18 mouse cellular contexts compared by ENCODE assay signal in genomic region chr4:56636265-56636664, GRCm38 (mm10).
"Had no signal": no experiment of that assay in that cellular context is flagged by ENCODE, and none has a peak within 500 bp of the region (broad histone marks: within the 10 kb centered on the region; RNA-seq: fewer than 3 reads in every experiment).

No protein-coding gene starts in this region.

- H3K4me3 ChIP-seq: midbrain, embryonic 10.5 days; midbrain, embryonic 12.5 days; myocyte; neural tube, embryonic 13.5 days; neural tube, embryonic 15.5 days had no signal

- DNase-seq: lung, adult 18-20 months; lung, embryonic 14.5 days; lung, postnatal 10 days; lung, postnatal 4 days; midbrain, embryonic 14.5 days; retina, postnatal 1 day; right cerebral cortex, adult 18-20 months; right cerebral cortex, postnatal 25 days; right cerebral cortex, postnatal 4 days; spleen, adult 18-20 months; thymus, adult 18-20 months; thymus, postnatal 14 days; thymus, postnatal 36 days had no signal

- H3K27ac ChIP-seq: midbrain, embryonic 10.5 days; midbrain, embryonic 12.5 days; neural tube, embryonic 13.5 days; neural tube, embryonic 15.5 days had no signal
